Mouse (Mus musculus) c-Kit-positive CD71-positive TER-119-positive erythroid progenitor cells, embryonic 14.5 days (primary cell): ENCODE measurements around the gene Ap3s2.

Experiments
- DNase-seq: peaks from one replicate; pipeline ENCODE4 v3.0.0-alpha.2; 2013; ENCODE audit warnings: low spot score

Ap3s2 gene

DNA sequence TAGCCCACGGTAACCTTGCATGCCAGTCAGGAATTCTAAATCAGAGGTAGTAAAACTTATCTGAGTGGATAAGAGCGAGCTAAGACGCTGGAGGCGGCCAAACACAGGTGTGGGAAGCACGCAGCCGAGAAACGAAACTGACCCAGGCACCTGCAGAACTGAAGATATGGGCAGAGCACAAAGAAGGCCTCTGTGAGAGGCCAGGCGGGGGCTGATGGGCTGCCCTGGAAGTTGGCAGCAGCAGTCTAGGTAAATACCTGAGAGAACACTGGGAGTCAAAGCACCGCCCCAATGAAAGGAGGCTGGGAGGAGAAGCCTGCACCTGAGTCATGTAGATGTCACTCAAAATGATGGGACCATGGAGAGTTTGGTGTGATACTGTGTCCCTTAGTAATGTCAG, 31.8 kb downstream of the Ap3s2 start:
- no peak for DNase-seq

DNA sequence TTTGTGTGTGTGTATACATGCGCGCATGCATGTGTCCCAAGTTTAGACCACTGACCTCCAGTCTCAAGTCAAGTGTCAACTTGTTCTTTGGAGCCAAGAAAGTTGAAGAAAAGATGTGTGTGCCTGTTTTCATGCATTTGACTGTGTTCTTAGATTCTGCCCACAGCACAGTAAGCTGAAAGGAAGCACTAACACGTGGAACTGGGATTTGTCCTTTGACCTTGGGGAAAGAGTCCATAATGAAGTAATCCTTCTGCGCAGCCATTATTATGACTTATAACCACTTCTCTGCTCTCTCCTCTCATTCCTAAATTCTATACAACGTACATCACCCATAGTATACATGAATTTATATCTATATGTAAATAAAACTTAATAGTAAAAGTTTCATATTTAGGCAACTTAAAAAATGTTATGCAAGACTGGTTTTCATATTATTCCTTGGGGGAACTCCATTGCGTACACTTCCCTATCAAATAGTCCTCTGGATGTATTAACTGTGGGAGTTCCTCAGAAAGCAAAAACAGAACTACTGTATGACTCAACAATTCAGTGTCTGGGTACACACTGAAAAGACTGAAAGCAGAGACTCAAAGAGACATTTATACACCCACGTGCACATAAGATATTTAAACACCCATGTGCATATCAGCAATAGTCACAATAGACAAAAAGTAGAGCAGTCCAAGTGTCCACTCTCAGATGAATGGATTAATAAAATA, 36.7 kb downstream of the Ap3s2 start:
- no peak for DNase-seq

DNA sequence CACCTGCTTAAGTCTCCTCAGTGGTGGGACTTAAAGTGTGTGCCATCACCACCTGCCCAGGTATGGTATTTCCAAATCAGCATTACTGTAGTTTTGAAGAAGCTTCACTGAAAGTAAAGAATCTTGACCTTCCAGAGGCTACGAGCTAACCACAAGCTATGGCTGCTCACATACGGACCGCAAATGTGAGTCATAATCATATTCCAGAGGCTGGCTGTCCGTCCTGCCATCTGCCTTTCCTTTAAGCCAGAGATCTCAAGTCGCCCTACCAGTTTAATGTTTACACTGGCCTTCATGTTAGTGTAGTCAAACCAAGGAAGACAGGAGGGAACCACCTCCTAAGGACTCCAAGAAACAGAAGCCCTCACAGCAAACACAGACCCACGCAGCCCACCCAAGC, 38.5 kb downstream of the Ap3s2 start:
- no peak for DNase-seq

DNA sequence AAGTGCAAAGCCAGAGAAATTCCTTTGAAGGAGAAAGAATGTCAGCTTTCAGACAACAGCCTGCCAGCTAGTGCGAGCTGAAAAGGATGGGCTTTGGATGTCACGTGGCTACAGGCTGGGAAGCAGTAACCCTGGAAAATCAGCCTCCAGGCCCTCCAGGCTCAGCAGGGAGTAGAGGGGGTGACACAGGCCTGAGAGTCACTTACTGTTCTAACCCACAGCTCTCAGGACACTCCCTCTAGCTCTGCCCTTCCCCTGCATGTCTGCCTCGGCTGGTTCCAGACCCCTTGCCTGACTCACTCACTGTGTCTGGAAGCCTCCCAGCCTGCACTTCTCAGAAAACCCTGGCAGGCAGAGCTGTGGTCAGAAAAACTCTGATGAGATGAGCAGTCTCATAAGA, 39.5 kb downstream of the Ap3s2 start:
- DNase-seq, result no peak

DNA sequence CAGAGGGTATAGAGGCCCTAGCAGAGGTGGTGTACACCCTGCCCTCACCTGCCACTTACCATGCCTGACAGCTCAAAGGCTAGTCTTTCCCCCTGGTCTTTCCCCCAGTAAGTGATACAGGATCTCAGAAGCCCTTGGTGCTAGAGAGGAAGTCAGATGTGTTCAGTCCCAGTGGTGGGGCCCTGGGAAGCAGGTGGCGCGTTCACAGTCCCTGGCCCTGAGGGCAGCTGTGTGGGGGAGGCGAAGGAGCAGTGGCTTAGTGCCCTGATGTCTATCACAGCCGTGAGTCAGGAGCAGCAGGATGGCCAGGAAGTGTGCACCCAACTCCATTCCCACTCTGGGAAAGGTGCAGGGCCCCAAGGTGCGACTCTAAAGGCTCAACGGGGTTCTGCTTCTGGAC, 40.4 kb downstream of the Ap3s2 start:
- no peak for DNase-seq

DNA sequence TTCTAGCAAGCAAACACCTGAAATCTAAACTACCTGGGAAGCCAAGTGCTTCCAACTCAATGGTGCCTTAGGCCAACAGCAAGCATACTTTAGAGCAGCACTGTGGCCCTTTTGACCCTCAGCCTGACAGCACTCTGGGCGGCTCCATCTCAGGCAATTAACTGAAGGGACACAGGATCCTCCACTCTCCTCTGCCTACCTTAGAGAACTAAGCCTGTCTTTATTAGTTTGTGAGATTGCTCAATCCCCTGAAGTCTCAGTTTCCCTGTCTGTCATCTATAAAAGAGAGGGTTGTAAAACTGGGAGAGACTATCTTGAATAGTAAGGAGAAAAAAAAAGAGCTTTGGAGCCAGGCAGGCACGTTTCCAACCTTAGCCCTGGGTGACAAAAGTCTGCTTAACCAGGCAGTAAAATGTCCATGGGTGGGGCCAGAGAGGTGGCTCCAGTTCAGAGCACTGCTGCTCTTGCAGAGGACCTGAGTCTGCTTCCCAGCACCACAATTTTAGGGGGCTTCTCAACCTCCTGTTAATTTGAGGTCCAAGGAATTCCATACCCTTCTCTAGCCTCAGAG, 41.9 kb downstream of the Ap3s2 start:
- DNase-seq, result no peak

DNA sequence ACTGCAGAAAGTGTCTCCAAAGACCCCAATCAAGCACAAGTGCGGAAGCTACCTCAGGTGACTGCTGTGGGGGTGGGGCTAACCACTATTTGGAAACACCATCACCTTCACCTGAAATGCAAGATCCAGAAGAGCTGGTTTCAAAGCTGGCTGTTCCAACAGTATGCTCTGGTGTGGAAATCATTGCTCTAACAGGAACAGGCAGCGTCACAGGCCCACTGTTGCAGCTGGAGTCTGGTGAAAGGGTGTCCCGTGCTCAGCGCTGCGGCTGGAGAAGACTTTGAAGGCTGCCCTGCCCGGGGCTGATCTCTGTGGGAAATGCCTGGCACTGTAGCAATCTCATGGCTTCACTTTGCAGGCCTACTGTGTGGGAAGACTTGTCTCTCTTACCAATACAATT, 47.0 kb downstream of the Ap3s2 start:
- DNase-seq, result no peak

DNA sequence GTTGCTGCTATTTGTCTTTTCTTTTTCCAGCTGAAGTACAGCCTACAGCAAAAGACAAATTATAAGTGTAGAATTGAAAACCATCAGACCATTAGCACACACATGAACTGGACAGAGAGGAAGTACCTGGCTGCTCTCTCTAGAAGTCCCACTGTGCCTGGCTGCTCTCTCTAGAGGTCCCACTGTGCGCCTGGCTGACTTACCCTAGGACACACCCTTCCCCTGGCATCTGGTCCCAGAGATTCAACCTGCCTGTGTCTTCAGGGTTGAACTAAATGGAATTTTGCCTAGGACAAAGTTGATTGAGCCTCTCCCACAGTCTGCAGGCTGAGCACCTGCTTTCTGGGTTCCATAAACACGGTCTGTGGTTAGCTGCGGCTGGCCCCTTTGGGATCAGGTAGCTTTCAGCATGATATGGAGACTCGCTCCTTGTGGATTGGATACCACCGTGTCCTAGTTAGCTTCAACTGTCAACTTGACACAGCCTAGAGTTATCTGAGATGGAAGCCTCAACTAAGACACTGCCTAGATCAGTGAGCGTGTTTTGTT, 48.6 kb downstream of the Ap3s2 start:
- DNase-seq, result no peak

DNA sequence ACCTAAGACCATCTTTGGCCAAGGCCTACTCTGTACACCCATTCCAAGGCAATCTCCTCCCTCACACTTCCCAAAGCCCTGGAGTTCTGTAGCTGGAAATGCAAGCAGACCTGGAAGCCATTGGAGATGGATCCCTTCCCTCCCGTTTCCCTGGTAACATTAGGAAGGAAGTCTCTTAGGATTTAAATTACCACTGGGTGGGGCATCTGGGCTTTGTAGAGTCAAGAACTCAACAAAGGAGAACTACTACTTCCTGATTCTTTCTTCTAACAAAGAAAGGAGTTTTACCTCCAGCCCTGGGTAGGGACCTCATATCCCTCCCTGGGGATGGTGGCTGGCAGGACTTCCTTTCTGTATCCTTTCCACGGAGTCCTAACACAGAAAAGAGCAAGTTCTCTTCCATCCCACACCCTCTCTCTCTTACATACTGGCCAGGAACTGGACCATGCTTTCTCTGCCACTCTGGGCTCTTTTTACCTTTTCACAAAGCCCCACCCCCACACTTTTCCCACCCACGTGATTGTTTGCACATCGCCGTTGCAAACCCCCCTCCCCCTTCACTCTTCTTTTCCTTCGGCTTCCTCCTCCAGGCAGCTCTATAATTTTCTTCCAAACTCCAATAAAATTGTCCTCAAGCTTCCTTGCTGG, 51.3 kb downstream of the Ap3s2 start:
- no peak for DNase-seq

DNA sequence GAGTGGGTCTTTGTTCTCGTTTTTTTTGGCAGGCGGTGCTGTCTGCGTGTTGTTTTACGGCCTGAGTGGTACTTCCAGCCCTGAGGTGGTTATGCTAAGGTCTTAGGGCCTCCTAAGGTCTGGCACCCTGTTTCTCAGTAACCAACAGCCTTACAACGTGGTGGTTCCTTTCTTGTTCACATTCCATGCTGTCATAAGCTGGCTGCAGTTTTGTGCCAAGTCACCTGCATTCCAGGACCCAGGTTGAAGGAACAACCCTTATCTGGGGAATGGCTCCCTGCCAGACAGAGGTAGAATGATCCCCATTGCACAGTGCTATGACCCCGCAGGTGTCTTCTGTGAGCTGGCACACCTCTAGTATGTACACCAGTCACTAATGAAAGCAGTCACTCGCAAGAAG, 52.0 kb downstream of the Ap3s2 start:
- DNase-seq, result no peak

DNA sequence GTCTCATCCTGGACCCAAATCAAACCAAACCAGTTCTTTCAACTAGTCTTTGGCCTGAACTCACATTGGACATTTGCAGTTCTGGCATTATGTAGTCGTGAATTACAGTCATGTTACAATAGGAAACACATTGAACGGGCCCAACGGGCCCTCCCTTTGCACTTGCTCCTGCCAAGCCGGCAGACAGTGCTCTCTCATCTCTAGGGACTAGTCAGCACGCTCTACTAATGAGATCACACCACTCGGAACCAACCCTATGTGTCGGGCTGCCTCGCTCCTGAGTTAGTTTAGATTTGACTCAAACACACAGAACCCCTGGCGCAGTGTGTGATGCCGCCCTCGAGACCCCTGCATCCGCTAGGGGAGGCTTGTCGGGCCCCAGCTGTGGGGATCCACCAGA, 52.6 kb downstream of the Ap3s2 start:
- DNase-seq, result no peak

DNA sequence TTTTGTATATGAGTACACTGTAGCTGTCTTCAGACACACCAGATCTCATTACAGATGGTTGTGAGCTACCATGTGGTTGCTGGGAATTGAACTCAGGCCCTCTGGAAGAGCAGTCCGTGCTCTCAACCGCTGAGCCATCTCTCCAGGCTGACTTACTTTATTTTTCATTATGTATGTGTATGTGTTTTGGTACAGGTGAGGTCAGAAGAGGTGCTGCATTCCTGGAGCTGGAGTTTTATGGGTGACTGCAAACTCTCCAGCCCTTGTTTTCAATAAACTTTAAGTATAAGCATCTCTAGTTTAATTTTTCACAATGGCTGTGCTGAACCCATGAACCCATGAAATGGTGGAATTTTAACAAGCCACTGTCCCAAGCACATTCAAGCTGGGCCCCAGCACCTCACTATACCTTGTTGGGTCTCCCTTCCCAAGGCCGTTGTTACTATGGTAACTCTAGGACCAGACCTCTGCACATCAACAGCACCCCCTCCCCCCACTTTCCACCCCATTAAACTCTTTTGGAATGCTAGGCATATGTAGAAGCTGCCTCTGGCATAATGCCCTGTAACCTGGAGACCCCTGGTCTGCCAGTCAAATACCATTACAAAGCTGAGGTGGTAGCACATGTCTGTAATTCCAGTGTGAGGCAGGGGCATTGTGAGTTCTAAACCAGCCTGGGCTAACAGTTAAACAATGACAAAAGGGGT, 54.0 kb downstream of the Ap3s2 start:
- no peak for DNase-seq

DNA sequence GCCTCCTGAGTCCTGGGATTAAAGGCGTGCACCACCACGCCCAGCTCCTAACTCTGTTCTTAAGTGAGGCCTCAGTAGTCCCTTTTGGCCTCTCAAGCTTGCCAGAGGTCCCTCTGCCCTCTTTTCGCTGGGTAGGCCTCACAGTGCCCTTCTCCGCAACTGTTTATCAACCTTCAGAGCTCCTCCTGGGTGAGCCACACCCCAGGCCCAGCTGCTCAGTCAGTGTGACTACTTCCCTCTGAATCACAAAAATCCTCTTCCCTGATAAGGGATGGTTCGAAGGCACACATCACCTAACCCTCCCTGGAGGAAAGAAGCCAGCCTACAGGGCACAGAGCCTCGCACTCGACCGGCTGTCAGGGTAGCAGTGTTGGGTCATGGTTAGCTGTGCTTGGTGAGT, 58.7 kb downstream of the Ap3s2 start:
- DNase-seq, result no peak

DNA sequence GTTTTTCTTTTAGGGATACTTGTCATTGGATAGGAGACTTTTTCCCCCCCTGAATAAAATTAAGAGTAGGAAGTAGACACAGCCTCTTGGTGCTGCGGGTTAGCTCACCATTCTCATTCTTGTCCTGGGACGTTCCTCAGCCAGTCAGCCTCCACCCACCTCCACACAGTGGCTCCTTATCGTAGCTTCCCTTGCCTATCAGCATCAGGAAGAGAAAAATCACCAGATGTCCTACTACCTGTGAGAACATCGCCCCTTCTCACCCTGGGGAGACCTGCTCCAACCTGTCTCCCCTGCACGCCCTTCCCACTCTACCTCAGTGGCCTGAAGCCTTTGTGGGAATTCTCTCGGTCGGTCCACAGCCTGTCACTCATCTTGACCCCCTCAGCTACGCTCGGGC, 59.6 kb downstream of the Ap3s2 start, which contains the start of gene Anpep:
Gene Anpep (minus strand): TSS at position 249 of the 400 bp plus-strand sequence.
- no peak for DNase-seq

DNA sequence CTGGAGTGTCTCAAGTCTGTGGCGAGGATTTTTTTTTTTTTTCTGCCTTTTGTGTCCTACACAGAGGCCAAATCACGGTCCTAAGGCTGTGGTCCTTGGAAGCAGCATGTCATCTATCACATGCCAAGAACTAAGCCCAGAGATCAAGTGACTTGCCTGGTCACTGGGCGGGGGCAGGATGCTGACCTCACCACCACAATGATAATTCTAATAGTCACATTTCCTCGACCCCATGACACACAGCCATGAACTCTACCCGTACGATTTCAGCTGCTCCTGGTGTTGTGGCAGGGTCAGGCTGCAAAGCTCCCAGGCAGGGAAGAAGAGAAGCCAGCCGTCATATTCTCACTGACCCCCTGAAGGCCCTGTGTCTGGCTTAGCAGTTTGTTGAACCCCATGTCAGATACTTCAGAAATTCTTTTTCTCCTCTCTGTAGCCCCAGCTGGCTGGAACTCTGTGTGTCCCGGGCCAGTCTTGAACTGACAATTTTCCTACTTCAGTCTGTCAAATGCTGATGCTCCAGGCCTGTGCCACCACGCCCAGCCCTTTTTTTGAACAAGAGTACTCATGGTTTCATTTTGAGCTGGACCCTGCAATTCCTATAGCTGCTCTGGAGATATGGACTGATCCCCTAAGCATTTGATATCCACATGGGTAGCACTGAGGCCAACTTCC, 61.4 kb downstream of the Ap3s2 start:
- DNase-seq, result no peak

DNA sequence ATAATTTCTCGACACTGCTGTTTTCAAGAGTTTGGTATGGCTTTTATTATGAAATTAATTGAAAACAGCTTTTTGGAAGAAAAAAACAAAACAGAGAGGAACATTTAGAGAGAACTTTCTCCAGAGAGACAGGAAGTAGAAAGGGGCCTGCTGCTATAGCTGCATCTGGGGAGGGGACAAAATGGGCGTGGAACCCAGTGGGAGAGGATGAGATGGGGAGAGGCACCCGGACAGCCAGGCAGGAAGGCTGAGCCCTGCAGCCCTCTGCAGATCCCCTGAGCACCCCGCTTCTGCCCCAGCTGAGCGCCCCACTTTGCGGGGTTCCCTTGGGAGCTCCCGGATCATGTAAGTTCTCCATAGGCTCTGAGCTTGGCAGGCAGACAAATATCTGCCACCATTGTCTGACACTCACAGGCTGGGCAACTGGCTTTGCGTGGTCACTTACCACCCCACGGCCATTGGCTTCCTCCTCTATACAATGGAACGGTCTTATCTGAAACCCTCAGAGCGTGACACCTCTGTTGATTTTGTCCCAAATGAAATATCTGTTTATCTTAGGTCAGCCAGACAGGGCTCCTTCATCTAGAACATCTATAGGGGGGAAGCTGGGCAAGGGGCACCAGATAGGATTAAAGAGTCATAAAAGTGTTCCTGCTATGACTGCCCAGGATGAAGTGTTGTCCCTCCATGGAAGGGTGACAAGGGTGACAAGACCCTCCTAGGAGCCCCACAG, 62.1 kb downstream of the Ap3s2 start:
- DNase-seq, result no peak

DNA sequence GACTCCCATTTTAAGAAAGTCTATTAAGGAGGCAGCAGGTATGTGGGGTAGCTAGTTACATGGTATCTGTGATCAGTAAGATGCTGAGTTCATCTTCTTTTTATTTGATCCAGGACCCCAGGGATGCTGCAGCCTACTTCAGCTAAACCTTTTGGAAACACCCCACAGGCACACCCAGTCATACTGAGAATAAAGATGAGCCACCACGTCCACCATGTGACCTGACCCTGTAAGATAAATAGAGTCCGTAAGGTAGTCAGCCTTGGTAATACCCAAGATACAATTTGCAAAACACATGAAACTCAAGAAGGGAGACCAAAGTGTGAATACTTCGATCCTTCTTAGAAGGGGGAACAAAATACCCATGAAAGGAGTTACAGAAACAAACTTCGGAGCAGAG, 64.1 kb downstream of the Ap3s2 start:
- no peak for DNase-seq

DNA sequence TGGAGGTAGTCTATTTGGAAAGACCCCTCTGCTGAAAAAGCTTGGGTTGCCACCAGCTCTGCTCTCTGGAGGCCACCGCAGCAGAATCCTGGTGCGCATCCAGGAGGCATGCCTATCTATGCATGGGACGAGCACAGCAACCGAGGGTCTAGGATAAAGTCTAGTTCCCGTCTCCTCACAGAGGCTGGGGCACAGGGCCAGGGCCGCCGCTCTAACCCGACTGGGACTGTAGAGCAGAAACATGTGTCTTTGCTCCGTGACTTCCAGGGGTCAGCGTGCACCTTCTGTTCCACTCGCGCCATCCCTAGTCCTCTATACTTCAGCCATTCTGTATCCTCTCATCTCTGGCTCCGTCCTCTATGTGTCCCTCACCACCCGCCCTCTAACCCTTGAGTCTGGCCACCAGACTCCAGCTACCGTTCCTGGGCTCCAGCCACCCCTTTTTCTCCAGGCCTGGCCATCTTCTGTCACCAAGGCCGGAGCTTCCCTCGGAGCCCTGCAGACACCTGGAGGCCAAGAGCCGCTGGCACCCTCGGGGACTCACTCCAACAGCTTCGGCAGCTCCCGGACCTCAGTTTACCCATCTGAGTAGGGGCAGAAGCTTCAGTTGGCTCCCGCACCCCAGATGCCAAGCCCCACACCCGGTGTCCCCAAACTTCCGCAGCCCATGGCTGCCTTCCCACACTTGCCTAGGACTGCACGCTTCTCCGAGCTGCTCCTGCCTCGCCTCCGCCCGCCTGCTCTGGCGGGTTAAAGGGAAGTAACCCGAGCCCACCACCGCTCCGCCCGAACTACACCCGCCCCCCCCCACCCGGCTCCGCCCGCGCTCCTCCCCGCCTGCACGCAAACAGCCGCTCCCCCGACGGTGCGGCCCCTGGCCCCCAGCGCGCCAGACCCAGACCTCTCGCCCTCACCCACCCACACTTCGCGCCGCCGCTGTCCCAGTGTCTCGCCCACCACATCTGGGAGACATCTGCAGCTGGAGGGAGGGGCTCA, 72.7 kb downstream of the Ap3s2 start:
- no peak for DNase-seq

DNA sequence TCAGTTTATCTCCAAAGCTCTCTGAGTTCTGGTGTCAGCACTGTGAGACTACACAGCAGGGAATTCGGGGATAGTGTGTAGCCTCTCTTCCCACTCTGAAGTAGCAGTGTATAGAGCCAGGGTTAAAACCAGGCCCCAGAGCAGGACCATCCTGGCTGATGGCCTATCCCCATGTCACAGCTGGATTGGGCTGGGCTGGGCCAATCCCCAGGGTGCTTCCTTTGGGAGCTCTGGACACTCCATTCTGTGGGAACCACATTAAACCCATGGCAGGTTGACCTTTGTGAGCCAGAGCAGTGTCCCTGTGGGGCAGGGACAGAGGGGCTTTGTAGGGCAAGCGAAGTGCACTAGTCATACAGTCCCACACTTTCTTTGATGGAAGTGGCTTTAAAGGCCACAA, 74.1 kb downstream of the Ap3s2 start:
- DNase-seq, result no peak
